Mouse (Mus musculus): ENCODE measurements at regions not wholly inside any gene's neighbourhood (a gene's known extent, or its start where the extent isn't known, plus 50 kb on each side); places are given as distances from the start of the nearest gene placed in this dataset.

DNA sequence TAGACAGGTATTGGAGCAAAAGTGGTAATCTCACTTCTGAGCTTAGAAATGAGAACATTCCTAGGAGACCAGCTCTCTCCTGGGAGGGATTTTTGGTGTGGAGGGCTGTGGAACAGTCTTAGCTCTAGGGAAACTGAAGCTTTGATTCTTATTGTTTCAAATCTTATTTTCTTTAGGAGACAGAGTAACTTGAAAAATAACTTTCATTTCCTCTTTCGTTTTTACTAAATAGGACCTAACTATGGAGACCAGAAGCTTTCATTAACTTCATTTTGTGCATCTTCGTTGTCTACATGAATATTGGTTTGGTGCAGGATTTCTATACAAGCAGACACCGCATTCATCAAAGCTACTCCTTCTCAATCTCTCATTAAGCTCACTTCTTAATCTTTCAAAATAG is 1010.5 kb upstream of the Msl3l2 start:
- no peak for DNase-seq (ENCODE audit: low spot score in 2 of 2)

GRCm38 (mm10) chr10:55097225-55097624 is 1009.5 kb upstream of the Msl3l2 start:
- no peak for DNase-seq (ENCODE audit: low spot score in 2 of 2)

DNA sequence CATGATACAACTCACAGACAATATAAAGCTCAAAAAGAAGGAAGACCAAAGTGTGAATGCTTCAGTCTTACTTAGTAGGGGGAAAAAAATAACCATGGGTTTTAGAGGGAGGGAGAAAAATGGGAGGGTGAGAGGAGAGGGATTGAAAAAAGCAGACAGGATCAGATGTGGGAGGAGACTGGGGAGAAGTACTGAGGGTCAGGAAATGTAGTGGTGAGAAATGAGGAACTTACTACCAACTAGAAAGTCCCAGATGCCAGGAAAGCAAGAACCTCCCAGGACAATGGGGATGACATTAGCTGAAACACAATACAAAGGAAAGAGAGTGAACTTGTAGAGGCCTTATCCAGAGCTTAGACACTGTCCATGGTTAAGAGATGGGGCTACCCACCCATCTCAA is 1008.4 kb upstream of the Msl3l2 start:
- DNase-seq (ENCODE audit: low spot score in 2 of 2): no peak

DNA sequence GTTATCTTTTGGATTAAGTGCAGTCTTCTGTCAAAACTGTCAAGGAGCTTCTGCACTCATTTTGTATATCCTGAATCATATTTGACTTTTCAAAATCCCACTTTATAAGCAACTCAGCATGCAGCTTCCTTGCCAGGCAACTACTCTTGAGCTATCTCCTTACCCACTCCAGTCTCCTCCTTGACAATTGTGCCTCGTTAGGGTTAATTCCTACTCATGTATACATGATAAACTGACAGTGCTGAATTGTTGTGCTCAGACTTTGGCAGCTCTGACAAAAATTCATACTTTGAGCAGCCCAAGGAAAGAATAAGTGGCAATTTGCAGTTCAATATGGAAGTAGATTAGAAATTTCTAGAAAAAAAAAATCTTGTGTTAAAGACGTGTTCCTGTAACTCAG is 994.5 kb upstream of the Msl3l2 start:
- no peak for DNase-seq (ENCODE audit: low spot score in 2 of 2)

GRCm38 (mm10) chr10:55148190-55148589 is 958.5 kb upstream of the Msl3l2 start:
- DNase-seq (ENCODE audit: low spot score in 2 of 2): no peak

- DNase-seq (ENCODE audit: low spot score in 2 of 2): no peak
These were observed 914.5 kb upstream of the Msl3l2 start for GRCm38 (mm10) chr10:55192176-55192575.

DNA sequence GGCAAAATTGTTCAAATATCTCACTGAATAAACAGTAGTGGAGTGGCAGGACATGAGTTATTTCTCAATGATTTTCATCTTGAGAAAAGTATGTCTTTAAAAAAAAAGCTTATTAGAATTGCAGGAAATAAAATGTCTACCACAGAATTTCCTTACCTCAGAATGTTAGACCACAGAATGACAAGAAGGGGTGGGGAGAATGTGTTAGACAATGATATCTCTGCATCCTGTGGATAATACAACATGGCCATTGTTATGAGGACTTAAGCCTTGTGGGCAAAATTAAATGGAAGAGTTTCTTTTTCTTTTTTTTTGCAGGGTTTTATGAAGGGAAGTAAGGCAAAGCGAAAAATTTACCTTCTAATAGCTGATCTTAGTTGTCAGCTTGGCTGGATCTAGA is 912.6 kb upstream of the Msl3l2 start:
- DNase-seq (ENCODE audit: low spot score in 2 of 2): no peak

DNA sequence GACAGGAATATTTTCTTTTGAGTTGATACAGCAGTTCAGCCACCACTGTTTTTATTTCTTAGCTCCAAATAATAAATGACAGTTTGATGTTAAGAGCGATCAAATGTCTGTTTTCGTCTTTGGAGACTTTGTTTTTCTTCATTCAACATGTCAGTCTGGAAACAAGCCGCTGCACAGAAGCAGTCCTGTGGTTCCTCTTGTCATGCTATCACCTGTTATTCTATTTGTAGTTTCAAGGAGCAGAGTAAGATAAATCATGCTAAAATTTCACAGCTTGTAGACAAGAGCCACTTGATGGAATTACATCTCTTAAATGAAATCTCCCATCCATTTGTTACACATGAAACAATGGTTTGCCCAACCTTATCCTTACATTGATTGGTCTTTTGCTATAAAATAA is 911.5 kb upstream of the Msl3l2 start:
- DNase-seq (ENCODE audit: low spot score in 2 of 2): no peak

DNA sequence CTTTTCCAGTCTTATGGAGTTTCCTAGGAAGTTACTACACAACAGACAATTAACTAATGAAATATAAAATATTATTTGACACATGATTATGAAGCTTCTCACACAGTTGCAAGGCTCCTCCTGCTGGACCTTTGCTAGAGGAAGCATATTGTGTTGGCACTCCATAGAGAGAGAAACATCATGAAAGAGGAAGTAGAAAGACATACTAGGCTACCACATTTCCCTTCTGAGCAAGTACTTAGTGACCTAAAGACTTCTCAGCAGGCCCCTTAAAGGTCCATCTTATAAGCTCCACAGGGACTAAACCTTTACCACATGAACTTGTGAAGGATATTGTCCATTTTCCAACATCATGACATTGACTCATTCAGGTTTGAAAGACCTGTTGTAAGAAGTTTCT is 869.6 kb upstream of the Msl3l2 start:
- DNase-seq (ENCODE audit: low spot score in 2 of 2): no peak

DNA sequence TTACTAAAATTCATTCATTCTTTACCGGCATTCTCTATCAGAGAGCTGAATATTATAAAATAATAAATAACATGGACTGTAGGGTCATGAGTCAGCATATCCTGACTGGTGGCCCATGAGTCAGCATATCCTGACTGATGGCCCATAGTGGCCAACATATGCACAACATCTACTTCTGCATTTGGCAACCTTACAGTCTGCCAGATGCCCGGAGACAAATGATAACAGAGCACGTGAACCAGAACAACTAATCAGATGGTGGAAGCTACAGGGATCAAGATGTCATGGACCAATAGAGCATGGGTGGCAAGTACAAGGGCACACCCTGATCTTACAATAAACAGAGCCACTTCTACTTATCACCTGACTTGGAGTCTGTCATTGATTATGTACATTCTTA is 849.4 kb upstream of the Msl3l2 start:
- DNase-seq (ENCODE audit: low spot score in 2 of 2): no peak

GRCm38 (mm10) chr10:55300141-55300540 is 806.6 kb upstream of the Msl3l2 start:
- peak; percentile 3 to 6 for DNase-seq (ENCODE audit: low spot score in 2 of 2)

DNA sequence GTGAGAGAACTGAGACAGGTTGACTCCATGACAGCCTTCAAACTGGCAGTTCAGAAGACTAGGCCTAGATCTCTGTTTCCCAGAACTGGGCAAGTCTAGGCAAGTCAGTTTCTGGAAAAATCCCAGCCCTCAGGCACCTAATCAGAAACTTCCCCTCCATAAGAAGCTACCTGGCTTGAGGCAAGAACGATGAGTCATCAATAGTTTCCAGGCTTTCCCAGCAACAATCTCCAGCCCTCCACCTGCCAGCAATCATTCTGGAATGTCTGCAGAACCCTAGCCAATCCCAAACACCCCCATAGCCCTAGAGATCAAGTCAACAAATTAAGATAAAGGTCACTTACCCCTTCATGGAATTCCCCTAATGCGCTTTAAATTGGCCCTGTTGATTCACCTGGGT is 772.9 kb upstream of the Msl3l2 start:
- DNase-seq (ENCODE audit: low spot score in 2 of 2): no peak

DNA sequence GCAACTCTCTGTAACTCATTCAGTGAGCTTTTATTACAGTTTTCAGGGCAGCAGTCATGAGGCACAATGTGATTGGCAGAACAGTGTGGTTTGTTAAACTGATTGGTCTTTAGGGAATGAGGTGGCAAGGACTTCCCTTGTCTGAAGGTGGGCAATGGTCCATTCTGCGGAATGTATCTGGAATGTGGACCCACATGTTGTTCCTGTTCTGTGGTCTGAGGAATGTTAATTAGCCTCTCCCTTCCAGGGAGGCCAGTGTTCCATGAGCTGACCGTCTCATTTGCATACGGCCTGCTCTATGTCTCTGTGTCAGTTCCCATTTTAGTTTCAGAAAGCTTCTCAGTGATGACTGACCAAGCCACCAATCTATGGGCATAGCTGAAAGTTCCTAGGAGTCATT is 770.7 kb upstream of the Msl3l2 start:
- no peak for DNase-seq (ENCODE audit: low spot score in 2 of 2)

GRCm38 (mm10) chr10:55348071-55348470 is 758.6 kb upstream of the Msl3l2 start:
- DNase-seq (ENCODE audit: low spot score in 2 of 2): no peak

All from layer of hippocampus, adult 8-10 months (tissue).